Mouse (Mus musculus) olfactory bulb, adult 2 months (tissue): ENCODE measurements around the gene Lman1l.

Experiments used
- CTCF ChIP-seq: fragments of 200-500 bp; IDR thresholded peaks from 2 replicates; pipeline ENCODE4 v1.5.1; 2012; ENCODE audit warnings: low read depth, mild to moderate bottlenecking, low read length, moderate library complexity; ENCODE audit not compliant: insufficient read depth
- POLR2A ChIP-seq: fragments of 200-500 bp; IDR thresholded peaks from 2 replicates; pipeline ENCODE4 v1.6.1; 2012; ENCODE audit warnings: mild to moderate bottlenecking, low read depth, low read length, moderate library complexity; ENCODE audit not compliant: insufficient read depth

GRCm38 (mm10) chr9:57610359-57610826, 10.2 kb downstream of the Lman1l start:
- TF ChIP-seq CTCF (no peak), POLR2A (no peak)
